Mouse (Mus musculus) erythroblast, embryonic 14.5 days (primary cell): ENCODE measurements around the gene Card19. TPM values are rescaled to one million over a fixed set of nuclear protein-coding genes. Genes with fewer than 3 reads are reported as not detected.

Source experiments
- H3K27me3 ChIP-seq: 2 replicates; pipeline ENCODE4 v1.6.1; 2012; ENCODE audit warnings: inconsistent platforms; ENCODE audit not compliant: control insufficient read depth
- H3K36me3 ChIP-seq: 2 replicates; pipeline ENCODE4 v1.6.1; 2012; ENCODE audit warnings: mild to moderate bottlenecking, inconsistent platforms; ENCODE audit not compliant: control insufficient read depth
- H3K4me1 ChIP-seq: 2 replicates; pipeline ENCODE4 v1.6.1; 2012; ENCODE audit warnings: inconsistent platforms; ENCODE audit not compliant: control insufficient read depth
- H3K4me3 ChIP-seq: replicated peaks from 2 replicates; pipeline ENCODE3; 2012; ENCODE audit warnings: moderate library complexity, mild to moderate bottlenecking, inconsistent platforms
- H3K9me3 ChIP-seq: 2 replicates; pipeline ENCODE4 v1.6.1; 2012; ENCODE audit warnings: low read length, inconsistent platforms, mixed read lengths; ENCODE audit not compliant: control insufficient read depth
- GATA1 ChIP-seq: IDR thresholded peaks from 2 replicates; pipeline ENCODE4 v1.6.1; 2012; ENCODE audit warnings: low read length, inconsistent platforms, mixed read lengths
- TAL1 ChIP-seq: IDR thresholded peaks from 3 replicates; pipeline ENCODE4 v1.6.1; 2012; ENCODE audit warnings: low read length, inconsistent platforms, mixed read lengths
- polyA plus RNA-seq: library from polyadenylated mRNA; stranded (reverse); fragments of >175 nt; gene quantifications from 2 replicates; pipeline ENCODE4 v1.2.3, GENCODE M21; 2012

Gene Card19
- polyA plus RNA-seq, 1 experiment, result 0.32 TPM

DNA sequence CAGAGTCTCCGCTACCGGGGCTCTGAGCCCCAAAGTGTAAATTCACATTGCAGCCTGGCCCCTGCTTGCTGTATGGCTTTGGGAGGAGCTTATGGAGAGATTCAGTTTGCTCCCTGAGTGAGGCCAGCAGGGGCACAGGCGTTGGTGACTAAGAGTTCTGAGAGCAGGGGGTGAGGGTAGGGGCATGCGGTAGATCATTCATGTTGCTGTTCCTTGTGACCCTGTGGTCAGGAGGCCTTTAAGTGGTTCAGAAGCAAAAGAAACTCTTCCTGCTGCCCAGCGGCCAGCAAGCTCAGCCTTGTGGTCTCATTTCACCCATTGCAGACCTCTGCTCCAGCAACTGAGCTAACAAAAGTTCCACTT is 24.2 kb downstream of the Card19 start:
- H3K4me1 ChIP-seq, result peaks cover 37% of the 10 kb centered on the region
- no peaks in the 10 kb centered on the region for H3K9me3 ChIP-seq
- TF ChIP-seq GATA1 (no peak), TAL1 (no peak)
- H3K36me3 ChIP-seq, result peaks cover 21% of the 10 kb centered on the region
- H3K27me3 ChIP-seq, result no peaks in the 10 kb centered on the region
- H3K4me3 ChIP-seq, result no peak overlapping the region

DNA sequence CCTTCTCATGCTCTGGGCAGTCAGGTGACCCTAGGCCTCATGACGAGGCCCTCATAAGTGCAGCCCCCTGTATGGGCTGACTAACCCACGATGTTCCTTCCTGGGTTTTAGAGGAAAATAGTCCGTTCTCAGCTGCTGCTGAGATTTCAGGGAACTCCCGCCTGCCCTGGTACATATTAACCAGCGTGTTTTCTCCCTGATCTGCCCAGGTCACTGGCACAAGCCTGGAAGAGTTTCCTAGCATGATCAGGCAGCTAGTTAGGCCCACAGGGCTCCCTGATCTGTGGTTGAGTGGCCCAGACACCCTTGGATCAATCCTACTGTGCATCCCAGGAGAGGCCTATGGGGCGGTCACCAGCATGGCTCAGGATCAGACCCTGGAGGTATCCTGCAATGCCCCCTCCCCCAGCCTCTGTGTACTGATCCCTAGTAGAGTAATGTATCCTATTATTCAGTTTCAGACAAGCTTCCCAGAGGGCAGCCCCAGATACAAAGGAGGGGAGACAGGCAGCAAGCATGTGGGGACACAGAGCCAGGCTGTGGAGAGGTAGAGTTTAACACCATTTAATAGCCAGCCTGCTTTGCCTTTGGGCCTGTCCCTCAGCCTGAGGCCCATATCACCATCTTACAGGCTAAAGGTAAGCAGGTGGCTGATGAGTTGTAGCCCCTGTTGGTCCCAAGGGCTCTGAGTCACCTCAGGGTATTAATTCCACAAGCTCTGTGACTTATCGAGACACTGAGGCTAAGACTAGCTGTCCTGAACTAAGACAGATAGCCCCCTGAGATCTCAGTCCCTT is 24.8 kb downstream of the Card19 start:
- Histone ChIP-seq H3K4me1 (peaks cover 40% of the 10 kb centered on the region), H3K4me3 (no peak overlapping the region), H3K27me3 (no peaks in the 10 kb centered on the region), H3K9me3 (no peaks in the 10 kb centered on the region), H3K36me3 (peaks cover 20% of the 10 kb centered on the region)
- TF ChIP-seq TAL1 (no peak), GATA1 (no peak)

DNA sequence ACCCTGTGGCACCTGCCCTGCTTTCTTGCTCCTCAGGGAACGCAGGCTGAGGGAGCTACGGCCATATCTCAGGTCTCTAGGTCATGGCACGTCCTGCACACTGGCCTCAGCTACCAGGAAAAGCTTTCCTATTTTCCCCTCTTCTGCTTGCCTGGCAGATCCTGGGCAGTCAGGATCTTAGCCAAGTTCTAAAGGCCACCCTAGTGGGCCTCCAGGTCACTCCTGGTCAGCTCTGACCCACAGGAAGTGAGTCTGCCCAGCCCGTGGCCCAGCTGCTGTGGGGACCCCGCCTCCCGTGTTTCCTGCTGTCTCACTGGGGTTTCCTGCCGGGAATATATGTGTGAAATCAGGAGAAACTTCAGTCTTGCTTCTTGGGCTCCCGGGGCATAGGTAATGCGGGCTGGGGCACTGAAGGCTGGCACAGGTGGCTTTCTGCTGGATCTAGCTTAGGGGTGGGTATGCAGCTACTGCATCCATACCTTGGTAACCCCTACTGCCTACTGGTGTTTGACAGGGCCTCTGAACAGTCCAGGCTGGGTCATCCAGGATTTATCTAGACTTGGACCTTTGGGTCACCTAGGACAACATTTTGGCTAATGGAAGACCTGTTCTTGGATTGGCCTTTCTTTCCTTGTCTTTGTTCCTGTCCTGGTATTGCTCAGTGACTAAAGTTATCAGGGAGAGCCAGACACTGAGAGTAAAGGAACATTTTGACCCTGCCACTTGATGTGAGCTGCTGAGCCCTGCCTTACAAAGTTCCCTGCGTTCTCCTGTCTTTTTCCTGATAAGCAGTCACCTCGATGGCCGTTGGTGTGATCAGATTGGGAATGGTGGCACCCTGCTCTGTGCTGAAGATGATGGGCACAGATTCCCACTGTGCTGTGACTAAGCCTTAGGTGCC is 25.6 kb downstream of the Card19 start:
- Histone ChIP-seq H3K9me3 (no peaks in the 10 kb centered on the region), H3K36me3 (peaks cover 11% of the 10 kb centered on the region), H3K4me3 (no peak overlapping the region), H3K27me3 (no peaks in the 10 kb centered on the region), H3K4me1 (peaks cover 40% of the 10 kb centered on the region)
- TF ChIP-seq TAL1, result no peak
- no peak for TF ChIP-seq GATA1

DNA sequence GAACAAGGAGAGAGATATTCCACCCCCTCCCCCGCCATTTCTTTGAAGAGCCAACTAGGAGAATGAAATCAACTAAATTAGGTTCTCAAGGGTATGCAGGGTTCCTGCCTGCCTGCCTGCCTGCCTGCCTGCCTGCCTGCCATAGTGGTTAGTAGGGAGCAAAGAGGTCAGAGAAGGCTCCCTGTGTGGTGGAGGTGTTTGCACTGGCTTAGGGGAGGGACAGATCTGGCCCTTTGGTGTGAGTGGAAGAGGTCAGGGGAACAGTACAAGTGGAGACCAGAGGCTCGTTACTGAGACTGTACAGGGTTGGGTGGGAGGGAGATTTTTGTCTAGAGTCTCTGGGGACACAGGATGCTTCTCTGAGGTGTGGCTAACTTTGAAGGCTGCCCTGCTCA is 26.9 kb downstream of the Card19 start:
- no peaks in the 10 kb centered on the region for H3K27me3 ChIP-seq
- H3K4me1 ChIP-seq, result peaks cover 40% of the 10 kb centered on the region
- no peak overlapping the region for H3K4me3 ChIP-seq
- TF ChIP-seq TAL1, result no peak
- no peak for TF ChIP-seq GATA1
- no peaks in the 10 kb centered on the region for H3K9me3 ChIP-seq
- peaks cover 4% of the 10 kb centered on the region for H3K36me3 ChIP-seq

DNA sequence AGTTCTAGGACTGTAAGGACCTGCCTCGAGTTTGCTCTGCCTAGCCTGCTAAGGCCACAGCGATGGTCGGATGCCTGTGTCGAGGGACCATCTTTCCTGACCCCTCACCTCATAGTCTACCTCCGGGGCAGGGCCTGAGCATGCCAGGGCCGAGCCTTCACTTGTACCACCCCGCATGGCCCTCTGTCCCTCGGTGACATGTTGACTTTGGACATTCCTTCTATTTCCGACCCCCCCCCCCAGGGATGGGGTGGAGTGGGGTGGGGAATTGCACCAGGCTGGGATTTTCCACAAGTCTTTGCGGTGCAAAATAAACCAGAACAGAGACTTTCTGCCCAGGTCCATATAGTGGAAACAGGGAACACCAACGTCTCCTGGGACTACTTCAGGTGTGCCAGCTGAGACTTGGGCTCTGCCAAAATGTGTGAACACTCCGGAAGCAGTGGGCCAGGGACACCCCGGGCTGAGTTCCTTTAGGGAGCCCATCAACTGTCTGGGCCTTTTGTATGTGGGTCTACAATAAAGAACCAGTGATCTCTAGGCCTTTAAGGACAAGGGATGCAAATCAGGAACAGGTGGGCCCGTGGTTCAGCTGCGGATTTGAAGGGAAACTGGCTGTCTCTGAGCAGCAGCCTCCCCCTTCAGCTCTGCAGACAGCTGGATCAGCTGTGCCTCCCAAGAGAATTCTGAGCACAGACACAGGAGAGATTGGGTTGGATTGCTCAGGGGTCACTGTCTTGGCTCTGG is 27.4 kb downstream of the Card19 start:
- H3K4me1 ChIP-seq, result peaks cover 40% of the 10 kb centered on the region
- H3K36me3 ChIP-seq, result no peaks in the 10 kb centered on the region; the same call in 1 of the 2 replicates
- H3K27me3 ChIP-seq, result no peaks in the 10 kb centered on the region
- H3K9me3 ChIP-seq, result no peaks in the 10 kb centered on the region
- peak overlapping the region; percentile 71 for H3K4me3 ChIP-seq
- TF ChIP-seq GATA1 (no peak), TAL1 (no peak)

DNA sequence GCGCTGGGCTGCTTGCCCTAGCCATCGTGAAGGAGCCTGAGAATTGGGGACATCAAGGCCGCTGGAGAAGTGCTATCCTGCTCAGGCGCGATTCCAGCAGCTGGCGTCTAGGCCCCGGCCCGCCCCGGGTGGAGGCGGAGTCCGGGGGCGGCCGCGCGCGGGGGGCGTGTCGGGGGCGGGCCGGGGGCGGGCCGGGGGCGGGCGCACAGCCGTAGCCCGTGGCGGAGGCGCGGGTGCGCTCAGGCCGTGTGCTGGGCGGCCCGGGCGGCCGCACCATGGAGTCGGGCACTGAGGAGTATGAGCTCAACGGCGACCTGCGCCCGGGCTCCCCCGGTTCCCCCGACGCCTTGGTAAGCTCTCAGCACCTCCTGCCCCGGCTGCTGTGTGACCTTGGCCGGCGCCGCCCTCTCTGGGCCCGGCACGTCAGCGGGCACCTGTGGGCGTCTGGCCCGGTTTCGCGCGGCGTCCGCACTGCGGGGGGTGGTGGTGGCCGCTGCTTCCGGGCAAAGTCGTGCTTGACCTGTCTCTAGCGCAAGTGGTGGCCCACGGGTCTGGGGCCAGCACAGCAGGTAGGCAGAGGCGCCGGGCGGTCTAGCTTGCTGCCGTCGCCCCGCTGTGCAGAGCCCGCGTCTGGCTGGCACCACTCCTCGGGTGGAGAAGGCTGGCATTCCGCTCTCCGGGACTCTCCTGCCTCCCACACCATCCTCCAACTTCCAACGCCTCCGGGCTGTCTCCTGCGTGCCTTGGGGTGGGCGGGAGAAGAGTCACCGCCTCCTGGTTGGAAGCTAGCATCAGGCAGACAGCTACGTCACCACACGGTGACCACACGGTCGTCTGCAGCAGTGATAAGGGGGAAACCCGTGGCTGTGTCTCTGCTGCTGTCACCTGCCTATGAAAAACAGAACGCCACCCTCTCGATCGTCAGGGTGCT is 28.3 kb downstream of the Card19 start, which contains the start of gene Ninj1:
Ninj1 (plus strand) TSS at position 198 of the 931 bp plus-strand sequence.
- Histone ChIP-seq H3K4me3 (peak within 1 kb of the TSS; percentile 71), H3K9me3 (no peaks in the 10 kb centered on the region), H3K36me3 (no peaks in the 10 kb centered on the region), H3K4me1 (peaks cover 40% of the 10 kb centered on the region), H3K27me3 (no peaks in the 10 kb centered on the region)
- TF ChIP-seq TAL1 (no peak), GATA1 (peak; percentile 43; the same call in 1 of the 2 replicates)

DNA sequence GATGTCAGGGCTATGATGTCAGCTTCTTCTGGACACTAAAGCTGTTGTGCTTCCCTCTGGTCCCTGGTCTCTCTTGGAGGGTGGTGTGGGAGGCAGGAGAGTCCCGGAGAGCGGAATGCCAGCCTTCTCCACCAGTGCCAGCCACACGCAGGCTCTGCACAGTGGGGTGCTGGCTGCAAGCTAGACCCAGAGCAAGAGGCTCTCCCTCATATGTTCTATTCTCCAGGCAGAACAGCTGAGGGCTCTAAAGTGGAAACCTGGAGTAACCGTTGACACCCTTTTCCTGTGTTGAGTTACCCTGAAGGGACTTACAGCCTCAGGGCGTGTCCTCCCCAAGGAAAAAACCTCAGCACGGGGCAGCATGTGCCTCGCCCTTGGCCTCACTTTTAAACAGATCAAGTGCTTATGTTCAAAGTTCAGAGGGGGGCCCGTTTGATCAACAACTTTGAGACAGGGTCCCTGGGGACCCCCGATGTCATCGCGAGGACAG is 29.0 kb downstream of the Card19 start:
- Histone ChIP-seq H3K27me3 (no peaks in the 10 kb centered on the region), H3K9me3 (no peaks in the 10 kb centered on the region), H3K36me3 (no peaks in the 10 kb centered on the region), H3K4me1 (peaks cover 40% of the 10 kb centered on the region), H3K4me3 (peak overlapping the region; percentile 71)
- TF ChIP-seq GATA1, result no peak
- no peak for TF ChIP-seq TAL1

DNA sequence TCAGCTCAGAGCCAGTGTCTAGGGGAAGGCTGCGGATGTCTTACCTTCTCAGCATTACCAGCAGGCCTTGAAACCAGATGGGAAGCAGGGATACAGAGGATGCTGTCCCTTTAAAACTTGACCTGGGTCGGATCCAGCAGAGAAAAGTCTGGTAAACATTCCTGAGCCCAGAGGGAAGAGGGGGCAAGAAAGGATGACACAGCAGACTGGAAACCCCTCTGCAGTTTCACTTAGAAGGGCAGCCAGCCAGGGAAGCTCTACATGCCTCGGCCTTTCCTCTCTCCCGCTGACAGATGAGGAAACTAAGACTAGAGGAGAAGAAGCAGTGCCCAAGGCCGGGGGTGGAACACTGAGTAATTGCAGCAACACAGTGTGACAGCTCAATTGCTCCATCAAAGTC is 32.2 kb downstream of the Card19 start:
- TF ChIP-seq TAL1 (no peak), GATA1 (no peak)
- H3K36me3 ChIP-seq, result no peaks in the 10 kb centered on the region
- H3K27me3 ChIP-seq, result no peaks in the 10 kb centered on the region
- H3K9me3 ChIP-seq, result no peaks in the 10 kb centered on the region
- H3K4me3 ChIP-seq, result no peak overlapping the region
- H3K4me1 ChIP-seq, result peaks cover 22% of the 10 kb centered on the region
